Mouse (Mus musculus): Measurements from ENCODE around the gene Fam20a.
"Not testable (repeated sequence)": the region's sequence is repeated elsewhere in the genome, so short reads cannot be mapped to it uniquely, and the experiment has no call there.

Fam20a gene

GRCm38 (mm10) chr11:109676621-109677373, 45.3 kb downstream of the Fam20a start:
- DNase-seq: no peak

GRCm38 (mm10) chr11:109675771-109676170, 46.3 kb downstream of the Fam20a start:
- DNase-seq: no peak

- no peak for DNase-seq
Observed at GRCm38 (mm10) chr11:109675208-109675607, 46.9 kb downstream of the Fam20a start.

- no peak for DNase-seq
Observed at GRCm38 (mm10) chr11:109674542-109674941, 47.5 kb downstream of the Fam20a start.

GRCm38 (mm10) chr11:109673741-109674140, 48.3 kb downstream of the Fam20a start:
- DNase-seq: no peak

GRCm38 (mm10) chr11:109672881-109673739, 49.0 kb downstream of the Fam20a start:
- no peak for DNase-seq

- DNase-seq: no peak
Observed at GRCm38 (mm10) chr11:109672396-109672795, 49.7 kb downstream of the Fam20a start.

GRCm38 (mm10) chr11:109672021-109672324, 50.1 kb downstream of the Fam20a start:
- DNase-seq: no peak

GRCm38 (mm10) chr11:109671136-109672020, 50.7 kb downstream of the Fam20a start:
- DNase-seq: no peak

- no peak for DNase-seq
Observed at GRCm38 (mm10) chr11:109670026-109670916, 51.8 kb downstream of the Fam20a start.

GRCm38 (mm10) chr11:109669149-109669708, 52.9 kb downstream of the Fam20a start:
- DNase-seq: no peak

- DNase-seq: no peak
Observed at GRCm38 (mm10) chr11:109668115-109668725, 53.9 kb downstream of the Fam20a start.

GRCm38 (mm10) chr11:109667371-109667770, 54.7 kb downstream of the Fam20a start:
- no peak for DNase-seq

- DNase-seq: no peak
Observed at GRCm38 (mm10) chr11:109666411-109666810, 55.7 kb downstream of the Fam20a start.

- no peak for DNase-seq
Observed at GRCm38 (mm10) chr11:109665424-109665823, 56.7 kb downstream of the Fam20a start.

GRCm38 (mm10) chr11:109664293-109664692, 57.8 kb downstream of the Fam20a start:
- no peak for DNase-seq

GRCm38 (mm10) chr11:109660526-109660925, 61.6 kb downstream of the Fam20a start:
- DNase-seq: not testable (repeated sequence)

- no peak for DNase-seq
Observed at GRCm38 (mm10) chr11:109656232-109656631, 65.8 kb downstream of the Fam20a start.

GRCm38 (mm10) chr11:109654581-109654980, 67.5 kb downstream of the Fam20a start:
- DNase-seq: no peak

- DNase-seq: peak; percentile 31
Observed at GRCm38 (mm10) chr11:109653201-109653600, 68.9 kb downstream of the Fam20a start.

GRCm38 (mm10) chr11:109652505-109652904, 69.6 kb downstream of the Fam20a start:
- DNase-seq: no peak
